Comparison of ENCODE assay signal across 10 mouse cellular contexts in the genomic region with DNA sequence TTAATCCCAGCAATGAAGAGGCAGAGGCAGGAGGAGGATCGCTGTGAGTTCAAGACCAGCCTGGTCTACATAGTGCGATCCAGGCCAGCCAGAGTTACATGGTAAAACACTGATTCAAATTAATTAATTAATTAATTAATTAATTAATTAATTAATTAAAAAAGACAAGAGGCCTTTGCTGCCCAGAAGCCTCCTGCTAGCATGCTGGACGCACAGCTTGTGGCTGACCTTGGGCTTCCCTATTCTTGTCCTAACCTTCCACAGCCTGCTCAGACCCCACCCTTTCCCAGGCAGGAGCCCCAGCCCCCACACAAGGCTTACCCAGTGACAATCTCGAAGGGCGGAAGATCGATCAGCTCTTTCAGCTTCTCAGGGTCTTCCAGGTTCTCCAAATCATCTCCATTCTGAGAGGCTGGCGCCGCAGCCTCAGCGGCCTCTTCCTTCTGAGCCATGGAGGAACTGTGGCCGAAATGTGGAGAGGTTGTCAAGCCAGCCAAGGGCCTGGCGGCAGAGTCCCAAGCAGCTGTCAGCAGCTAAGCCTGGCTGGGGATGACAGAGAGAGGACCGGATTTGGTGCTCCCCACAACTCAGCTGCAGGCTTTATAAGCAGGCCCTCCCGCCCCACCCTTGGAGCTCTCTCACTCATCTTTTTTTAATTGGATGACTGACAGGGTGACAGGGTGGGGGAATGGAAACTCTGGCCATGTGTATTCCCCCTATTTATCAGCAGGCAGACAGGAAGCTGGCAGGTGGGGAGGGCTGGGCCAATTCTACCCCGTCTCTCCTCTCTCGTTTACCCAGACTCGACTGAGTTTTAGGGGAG. TPM values are rescaled to one million over a fixed set of nuclear protein-coding genes. Genes with fewer than 3 reads are reported as not detected.
DNase-seq lines count a peak whose midpoint lies in the region; ATAC-seq and TF ChIP-seq lines count a peak whose summit lies in the region.
"Had no signal": no experiment of that assay in that cellular context is flagged by ENCODE, and none has a peak within 500 bp of the region (broad histone marks: within the 10 kb centered on the region; RNA-seq: fewer than 3 reads in every experiment).

A gene (minus strand): TSS at position 773 of the 823 bp plus-strand sequence.

- no peak for DNase-seq in lung, adult 2 months
- no peak for DNase-seq in lung, postnatal 36 days
- DNase-seq in heart, adult 18-20 months, result peak; percentile 78 to 82
- no peak for DNase-seq in cerebellum, postnatal 25 days
- no peak for DNase-seq in thymus, postnatal 36 days

- no peaks in the 10 kb centered on the region for H3K9me3 ChIP-seq in intestine, embryonic 15.5 days
- H3K9me3 ChIP-seq: liver, embryonic 15.5 days had no signal

- ATAC-seq in intestine, embryonic 15.5 days, result no peak
- no peak for ATAC-seq in erythroblast, adult 5-6 weeks (replicated peaks; ENCODE audit: low FRiP score, poor library complexity, severe bottlenecking)
- ATAC-seq: Patski had no signal

- peaks cover 8% of the 10 kb centered on the region for H3K4me1 ChIP-seq in lung, adult 2 months (ENCODE audit: control insufficient read depth, insufficient read depth, low read length)
- H3K4me1 ChIP-seq in intestine, embryonic 15.5 days (replicated peaks), result peaks cover 55% of the 10 kb centered on the region
- peaks cover 55% of the 10 kb centered on the region for H3K4me1 ChIP-seq in small intestine, adult 2 months (ENCODE audit: control insufficient read depth, insufficient read depth, insufficient read length, low read length)

- 58% methylated on average over 16 of the region's 16 CpGs for WGBS in lung, adult 2 months
- 54% methylated on average over 16 of the region's 16 CpGs for WGBS in intestine, embryonic 15.5 days
- WGBS in small intestine, adult 2 months, result 63% methylated on average over 16 of the region's 16 CpGs

- H3K27me3 ChIP-seq in intestine, embryonic 15.5 days (replicated peaks), result no peaks in the 10 kb centered on the region
- no peaks in the 10 kb centered on the region for H3K27me3 ChIP-seq in small intestine, adult 2 months (ENCODE audit: control insufficient read depth, insufficient read depth, low read length)
- H3K27me3 ChIP-seq: liver, embryonic 15.5 days; Patski had no signal

- H3K4me2 ChIP-seq in intestine, embryonic 15.5 days (replicated peaks), result no peak within 1 kb of the TSS
- H3K4me2 ChIP-seq: liver, embryonic 15.5 days had no signal

- 0 out of 2 replicates have a peak within 1 kb of the TSS, but pooled peaks have one; percentile 5 for H3K9ac ChIP-seq in intestine, embryonic 15.5 days
- H3K9ac ChIP-seq: liver, embryonic 15.5 days had no signal

- H3K36me3 ChIP-seq in intestine, embryonic 15.5 days, result no peaks in the 10 kb centered on the region
- H3K36me3 ChIP-seq in small intestine, adult 2 months (ENCODE audit: control insufficient read depth, insufficient read depth, low read length), result no peaks in the 10 kb centered on the region
- H3K36me3 ChIP-seq: liver, embryonic 15.5 days had no signal

- no peak for TF ChIP-seq CTCF in lung, adult 2 months (IDR thresholded peaks at IDR 0.05; ENCODE audit: insufficient read depth, low read length)
- TF ChIP-seq CTCF in small intestine, adult 2 months (IDR thresholded peaks at IDR 0.05; ENCODE audit: extremely low read depth, insufficient read length, insufficient replicate concordance, low read depth, low read length), result no peak

- TF ChIP-seq POLR2A in lung, adult 2 months (IDR thresholded peaks at IDR 0.05; ENCODE audit: borderline replicate concordance, extremely low read depth, low read depth, low read length), result no peak
- no peak for TF ChIP-seq POLR2A in small intestine, adult 2 months (IDR thresholded peaks at IDR 0.05; ENCODE audit: low read depth, low read length)

- H3K27ac ChIP-seq in intestine, embryonic 15.5 days, result peak within 1 kb of the TSS; percentile 67
- 0 out of 2 replicates have a peak within 1 kb of the TSS, but pooled peaks have one; percentile 19 for H3K27ac ChIP-seq in small intestine, adult 2 months (ENCODE audit: insufficient read depth, low read depth, low read length)
- H3K27ac ChIP-seq: liver, embryonic 15.5 days had no signal

- no peak within 1 kb of the TSS for H3K4me3 ChIP-seq in lung, adult 2 months (replicated peaks; ENCODE audit: extremely low read depth, low read depth, low read length)
- H3K4me3 ChIP-seq in intestine, embryonic 15.5 days (replicated peaks), result no peak within 1 kb of the TSS
- H3K4me3 ChIP-seq in small intestine, adult 2 months (ENCODE audit: low read depth, low read length), result no peak within 1 kb of the TSS
- H3K4me3 ChIP-seq: liver, embryonic 15.5 days had no signal

RNA-seq across cellular contexts. Expression of the gene that starts here (rescaled TPM):
- 1.7 and 39.9 TPM in 2 replicates for polyA plus RNA-seq in lung, adult 2 months (2012; rRNA removed)
- 100 to 1,000 TPM; 211 to 226 TPM for total RNA-seq in heart, adult 18-20 months (2021)
- 3.8 and 4.1 TPM in 2 replicates for polyA plus RNA-seq in intestine, embryonic 15.5 days (2015; fragmentation: Nextera tagmentation; extraction: Ambion mirVana)
- 0.25 and 1.2 TPM in 2 replicates for polyA plus RNA-seq in small intestine, adult 2 months (2012; rRNA removed)
- not detected in 2 replicates for total RNA-seq in erythroblast, adult 5-6 weeks (2015; ENCODE audit: low replicate concordance)
- not detected in 2 replicates for total RNA-seq in erythroblast, adult 5-6 weeks (2017; ENCODE audit: low replicate concordance)

Comparison
In these comparisons a context has a peak if more than half of its experiments do, and no peak if none do; other contexts are left out.
1. RNA of the gene that starts here (total RNA-seq): 211 to 226 TPM in heart, adult 18-20 months; not detected in erythroblast, adult 5-6 weeks; every median in the first group is over 100 times any median in the second.
2. DNase-seq: peak in heart, adult 18-20 months (2 of 2); none in lung, adult 2 months (single experiment), lung, postnatal 36 days (single experiment), cerebellum, postnatal 25 days (0 of 2) and thymus, postnatal 36 days (0 of 2).